Mouse (Mus musculus) hindbrain, embryonic 15.5 days (tissue): ENCODE measurements at regions not wholly inside any gene's neighbourhood (a gene's known extent, or its start where the extent isn't known, plus 50 kb on each side); places are given as distances from the start of the nearest gene placed in this dataset.
A peak's percentile ranks its signal among the peaks of the same experiment; 100 is the strongest.

Source experiments
- ATAC-seq: fragments of 200-750 bp; cut with Nextera tagmentation; 2 replicates; pipeline ENCODE4 v1.8.0; 2017; ENCODE audit warnings: low read depth, moderate number of reproducible peaks, moderate TSS enrichment; ENCODE audit not compliant: low FRiP score
- H3K27ac ChIP-seq: fragments of 300-500 bp; sonication (generic); replicated peaks from 2 replicates; pipeline ENCODE4 v1.5.1; 2015; ENCODE audit warnings: mild to moderate bottlenecking, inconsistent platforms
- H3K27me3 ChIP-seq: fragments of 300-500 bp; sonication (generic); 2 replicates; pipeline ENCODE4 v1.6.1; 2015; ENCODE audit warnings: control low read depth, inconsistent platforms
- H3K36me3 ChIP-seq: fragments of 300-500 bp; sonication (generic); 2 replicates; pipeline ENCODE4 v1.6.1; 2015; ENCODE audit warnings: control low read depth, inconsistent platforms
- H3K4me1 ChIP-seq: fragments of 300-500 bp; sonication (generic); replicated peaks from 2 replicates; pipeline ENCODE4 v1.6.1; 2015; ENCODE audit warnings: control low read depth, inconsistent platforms
- H3K4me2 ChIP-seq: fragments of 300-500 bp; sonication (generic); 2 replicates; pipeline ENCODE4 v1.6.1; 2015; ENCODE audit warnings: moderate library complexity, mild to moderate bottlenecking, inconsistent platforms
- H3K4me3 ChIP-seq: fragments of 300-500 bp; sonication (generic); 2 replicates; pipeline ENCODE4 v1.5.1; 2015; ENCODE audit warnings: mild to moderate bottlenecking, inconsistent platforms
- H3K9ac ChIP-seq: fragments of 300-500 bp; sonication (generic); 2 replicates; pipeline ENCODE4 v1.6.1; 2015; ENCODE audit warnings: inconsistent platforms
- H3K9me3 ChIP-seq: fragments of 300-500 bp; sonication (generic); 2 replicates; pipeline ENCODE4 v1.6.1; 2016; ENCODE audit warnings: control low read depth, inconsistent platforms
- WGBS: fragments of 180-500 bp; shearing (Covaris S2); methylation state at CpG from one replicate; pipeline ENCODE4 v1.1.7; 2015; 5-methylcytosine and 5-hydroxymethylcytosine counted together

- Histone ChIP-seq H3K36me3 (no peaks in the 10 kb centered on the region), H3K4me1 (no peaks in the 10 kb centered on the region), H3K9ac (no peak overlapping the region), H3K9me3 (no peaks in the 10 kb centered on the region), H3K4me2 (no peak overlapping the region), H3K27me3 (no peaks in the 10 kb centered on the region), H3K27ac (no peak overlapping the region), H3K4me3 (no peak overlapping the region)
- 41% methylated on average over 13 of the region's 13 CpGs for WGBS
- no peak for ATAC-seq
Measured at GRCm38 (mm10) chr2:50744625-50745214, 404.2 kb downstream of the Rnd3 start.

DNA sequence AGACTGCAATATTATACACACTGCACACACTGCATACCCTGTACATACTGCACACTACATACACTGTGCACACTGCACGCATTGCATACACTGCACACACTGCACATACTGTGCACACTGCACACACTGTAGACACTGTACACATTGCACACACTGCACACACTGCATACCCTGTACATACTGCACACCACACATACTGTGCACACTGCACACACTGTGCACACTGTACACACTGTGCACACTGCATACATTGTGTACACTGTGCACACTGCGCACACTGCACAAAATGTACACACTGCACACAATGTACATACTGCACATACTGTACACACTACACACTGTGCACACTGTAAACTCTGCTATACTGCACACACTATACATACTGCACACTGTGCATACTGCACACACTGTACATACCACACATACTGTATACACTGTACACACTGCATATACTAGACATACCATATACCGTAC is 405.1 kb downstream of the Rnd3 start:
- Histone ChIP-seq H3K36me3 (no peaks in the 10 kb centered on the region), H3K4me2 (no peak overlapping the region), H3K4me3 (no peak overlapping the region), H3K4me1 (no peaks in the 10 kb centered on the region), H3K27ac (no peak overlapping the region), H3K9ac (no peak overlapping the region), H3K27me3 (no peaks in the 10 kb centered on the region), H3K9me3 (no peaks in the 10 kb centered on the region)
- ATAC-seq = peak; percentile 69; the same call in 1 of the 2 replicates
- WGBS = 97% methylated on average over 3 of the region's 3 CpGs

DNA sequence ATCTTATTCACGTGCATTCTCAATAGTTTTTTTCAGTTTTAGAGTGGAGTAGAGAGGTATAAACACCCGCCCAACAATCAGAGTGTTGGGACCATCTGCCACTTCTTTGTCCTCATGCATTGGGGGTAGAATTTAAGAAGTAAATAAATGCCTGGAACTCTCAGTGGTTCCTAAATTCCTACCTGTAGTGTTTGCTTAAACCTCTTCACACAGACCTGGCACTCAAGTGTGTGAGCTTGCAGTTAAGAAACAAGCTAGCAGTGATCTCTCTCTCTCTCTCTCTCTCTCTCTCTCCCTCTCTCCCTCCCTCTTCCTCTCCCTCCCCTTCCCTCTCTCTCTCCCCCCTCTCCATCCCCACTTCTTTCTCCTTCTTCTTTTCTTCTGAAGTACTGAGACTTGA is 406.5 kb downstream of the Rnd3 start:
- WGBS = 74% methylated on average over 2 of the region's 2 CpGs

GRCm38 (mm10) chr2:50741337-50741736 is 407.6 kb downstream of the Rnd3 start:
- ATAC-seq = no peak

More for the DNA sequence above, 406.5 kb downstream of the Rnd3 start:
- H3K27me3 ChIP-seq = no peaks in the 10 kb centered on the region
- ATAC-seq = no peak
- peaks cover 7% of the 10 kb centered on the region for H3K4me1 ChIP-seq
- no peak overlapping the region for H3K9ac ChIP-seq
- no peaks in the 10 kb centered on the region for H3K36me3 ChIP-seq
- no peak overlapping the region for H3K4me3 ChIP-seq
- no peaks in the 10 kb centered on the region for H3K9me3 ChIP-seq
- no peak overlapping the region for H3K27ac ChIP-seq
- H3K4me2 ChIP-seq = no peak overlapping the region

GRCm38 (mm10) chr2:50739599-50739979 is 409.3 kb downstream of the Rnd3 start:
- Histone ChIP-seq H3K4me1 (peaks cover 9% of the 10 kb centered on the region), H3K36me3 (no peaks in the 10 kb centered on the region), H3K4me2 (no peak overlapping the region), H3K27me3 (no peaks in the 10 kb centered on the region), H3K9me3 (no peaks in the 10 kb centered on the region), H3K27ac (no peak overlapping the region), H3K9ac (no peak overlapping the region), H3K4me3 (no peak overlapping the region)
- ATAC-seq = no peak
- 59% methylated on average over 8 of the region's 8 CpGs for WGBS

More at GRCm38 (mm10) chr2:50741337-50741736, 407.6 kb downstream of the Rnd3 start:
- WGBS = 89% methylated on average over 2 of the region's 2 CpGs
- H3K4me1 ChIP-seq = peaks cover 9% of the 10 kb centered on the region
- H3K4me3 ChIP-seq = no peak overlapping the region
- no peak overlapping the region for H3K4me2 ChIP-seq
- H3K36me3 ChIP-seq = no peaks in the 10 kb centered on the region
- H3K27ac ChIP-seq = no peak overlapping the region
- no peaks in the 10 kb centered on the region for H3K27me3 ChIP-seq
- no peak overlapping the region for H3K9ac ChIP-seq
- H3K9me3 ChIP-seq = no peaks in the 10 kb centered on the region

GRCm38 (mm10) chr2:50738936-50739598 is 409.8 kb downstream of the Rnd3 start:
- peak; percentile 30; the same call in 1 of the 2 replicates for ATAC-seq
- no peak overlapping the region for H3K4me3 ChIP-seq
- H3K4me1 ChIP-seq = peaks cover 9% of the 10 kb centered on the region
- WGBS = 43% methylated on average over 8 of the region's 8 CpGs
- H3K27me3 ChIP-seq = no peaks in the 10 kb centered on the region
- H3K9ac ChIP-seq = no peak overlapping the region
- no peaks in the 10 kb centered on the region for H3K9me3 ChIP-seq
- H3K36me3 ChIP-seq = no peaks in the 10 kb centered on the region
- H3K27ac ChIP-seq = no peak overlapping the region
- no peak overlapping the region for H3K4me2 ChIP-seq

DNA sequence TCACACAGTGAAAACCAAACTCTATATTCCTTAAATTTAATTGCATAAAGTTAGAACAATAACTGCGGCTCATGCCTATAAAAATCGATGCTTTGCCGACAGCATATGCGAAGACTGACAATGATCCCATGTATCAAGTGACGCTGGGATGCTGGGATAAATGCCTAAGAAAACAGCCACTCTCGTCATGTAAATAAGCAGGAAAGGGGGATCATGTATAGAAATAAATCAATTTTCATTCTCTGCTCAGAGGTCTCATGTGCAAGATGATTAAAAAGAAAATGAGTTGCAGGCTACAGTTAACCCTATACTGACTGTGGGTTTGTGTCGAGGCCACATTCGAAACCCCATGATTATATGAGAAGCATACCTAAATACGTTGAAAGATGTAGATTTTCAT is 411.2 kb downstream of the Rnd3 start:
- ATAC-seq = no peak
- Histone ChIP-seq H3K9ac (no peak overlapping the region), H3K4me1 (peaks cover 9% of the 10 kb centered on the region), H3K36me3 (no peaks in the 10 kb centered on the region), H3K9me3 (no peaks in the 10 kb centered on the region), H3K4me2 (no peak overlapping the region), H3K27ac (0 out of 2 replicates have a peak overlapping the region, but pooled peaks have one; percentile 25), H3K4me3 (no peak overlapping the region), H3K27me3 (no peaks in the 10 kb centered on the region)
- 43% methylated on average over 9 of the region's 9 CpGs for WGBS

- H3K4me2 ChIP-seq = no peak overlapping the region
- WGBS = 85% methylated on average over 11 of the region's 11 CpGs
- H3K27me3 ChIP-seq = no peaks in the 10 kb centered on the region
- H3K27ac ChIP-seq = no peak overlapping the region
- no peak overlapping the region for H3K4me3 ChIP-seq
- no peak for ATAC-seq
- H3K9ac ChIP-seq = no peak overlapping the region
- no peaks in the 10 kb centered on the region for H3K36me3 ChIP-seq
- peaks cover 9% of the 10 kb centered on the region for H3K4me1 ChIP-seq
- H3K9me3 ChIP-seq = no peaks in the 10 kb centered on the region
Measured at GRCm38 (mm10) chr2:50735029-50735428, 413.9 kb downstream of the Rnd3 start.

DNA sequence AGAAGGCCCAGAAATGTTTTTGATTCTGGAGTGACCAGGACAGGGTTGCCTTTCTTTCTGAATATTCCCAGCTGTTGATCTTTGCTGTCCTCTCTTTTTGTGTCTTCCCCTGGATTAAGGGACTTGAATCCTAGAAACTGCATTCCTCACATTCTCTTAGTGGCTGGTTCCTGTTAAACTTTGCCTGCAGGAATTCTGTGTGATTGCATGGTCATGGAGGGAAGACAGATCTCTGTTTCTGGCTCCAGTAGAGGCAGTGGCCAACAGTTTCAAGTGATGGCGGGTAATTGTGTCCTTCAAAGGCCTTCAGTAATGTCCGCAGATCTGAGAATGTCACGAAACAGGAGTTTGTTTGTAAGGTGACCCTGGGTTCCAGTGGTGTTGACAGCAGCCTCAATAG is 410.1 kb upstream of the Mmadhc start:
- H3K4me2 ChIP-seq = no peak overlapping the region
- WGBS = 68% methylated on average over 3 of the region's 3 CpGs
- H3K36me3 ChIP-seq = no peaks in the 10 kb centered on the region
- no peak for ATAC-seq
- H3K4me3 ChIP-seq = no peak overlapping the region
- no peaks in the 10 kb centered on the region for H3K9me3 ChIP-seq
- no peak overlapping the region for H3K9ac ChIP-seq
- no peak overlapping the region for H3K27ac ChIP-seq
- H3K27me3 ChIP-seq = no peaks in the 10 kb centered on the region
- peaks cover 10% of the 10 kb centered on the region for H3K4me1 ChIP-seq

DNA sequence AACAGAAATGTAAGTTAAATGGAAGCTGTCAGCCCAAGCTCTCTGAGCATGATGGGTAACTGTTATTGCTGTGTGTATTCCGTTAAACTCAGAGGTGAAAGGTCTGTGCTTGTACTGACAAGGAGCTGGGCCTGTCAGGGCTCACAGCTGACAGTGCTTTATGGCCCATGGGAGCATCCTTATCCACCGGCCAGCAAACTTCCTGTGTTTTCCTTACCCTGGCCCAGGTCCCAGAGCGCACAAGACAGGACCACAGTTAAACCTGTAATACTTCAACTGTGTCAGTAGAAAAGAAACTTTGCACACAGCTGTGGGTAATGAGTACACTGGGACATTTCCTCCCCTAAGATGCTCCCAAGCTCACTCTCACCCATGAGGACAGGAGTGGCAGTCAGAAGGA is 407.7 kb upstream of the Mmadhc start:
- no peak overlapping the region for H3K9ac ChIP-seq
- H3K9me3 ChIP-seq = no peaks in the 10 kb centered on the region
- no peaks in the 10 kb centered on the region for H3K27me3 ChIP-seq
- WGBS = 60% methylated on average over 3 of the region's 3 CpGs
- H3K4me2 ChIP-seq = no peak overlapping the region
- no peak overlapping the region for H3K4me3 ChIP-seq
- H3K4me1 ChIP-seq = peaks cover 12% of the 10 kb centered on the region
- no peak overlapping the region for H3K27ac ChIP-seq
- H3K36me3 ChIP-seq = no peaks in the 10 kb centered on the region
- no peak for ATAC-seq

- Histone ChIP-seq H3K27ac (no peak overlapping the region), H3K4me1 (peaks cover 12% of the 10 kb centered on the region), H3K4me3 (no peak overlapping the region), H3K9ac (no peak overlapping the region), H3K4me2 (0 out of 2 replicates have a peak overlapping the region, but pooled peaks have one; percentile 7), H3K27me3 (no peaks in the 10 kb centered on the region), H3K9me3 (no peaks in the 10 kb centered on the region), H3K36me3 (no peaks in the 10 kb centered on the region)
- 48% methylated on average over 15 of the region's 15 CpGs for WGBS
- peak; percentile 42; the same call in 1 of the 2 replicates for ATAC-seq
Measured at GRCm38 (mm10) chr2:50702584-50703450, 406.2 kb upstream of the Mmadhc start.

DNA sequence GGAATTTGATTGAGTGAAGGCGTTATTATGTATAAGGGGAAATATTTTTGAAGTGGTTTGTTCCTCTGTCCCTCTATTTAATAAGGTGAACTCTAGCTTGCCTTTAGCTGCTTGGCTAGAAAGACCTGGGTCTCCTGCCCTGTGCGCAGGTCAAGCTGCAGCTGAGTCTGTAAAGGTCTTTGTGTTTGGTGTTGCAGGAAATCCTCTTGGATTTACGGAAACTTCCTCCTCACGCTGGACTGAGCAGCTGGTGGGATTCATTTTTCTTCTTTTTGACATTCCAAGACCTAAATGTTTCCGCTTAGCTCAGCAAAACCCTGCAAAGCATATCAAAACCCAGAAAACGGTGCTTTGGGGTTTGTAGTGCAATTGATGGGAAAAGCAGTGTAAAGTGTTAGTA is 402.2 kb upstream of the Mmadhc start:
- Histone ChIP-seq H3K27me3 (no peaks in the 10 kb centered on the region), H3K4me3 (no peak overlapping the region), H3K9ac (no peak overlapping the region), H3K4me2 (no peak overlapping the region), H3K4me1 (peaks cover 14% of the 10 kb centered on the region), H3K9me3 (no peaks in the 10 kb centered on the region), H3K27ac (no peak overlapping the region), H3K36me3 (no peaks in the 10 kb centered on the region)
- WGBS = 78% methylated on average over 6 of the region's 6 CpGs
- ATAC-seq = no peak
